Mouse (Mus musculus): ENCODE results near the gene Capn3. TPM values are rescaled to one million over a fixed set of nuclear protein-coding genes. Genes with fewer than 3 reads are reported as not detected.
A peak's percentile ranks its signal among the peaks of the same experiment; 100 is the strongest.

Gene Capn3
- polyA plus RNA-seq, 1 experiment = 1.8 TPM

GRCm38 (mm10) chr2:120514181-120514580 is 58.4 kb downstream of the Capn3 start:
- peaks cover 90% of the 10 kb centered on the region for H3K36me3 ChIP-seq (ENCODE audit: control insufficient read depth, insufficient read depth)
- H3K79me2 ChIP-seq (ENCODE audit: control insufficient read depth, insufficient read depth) = no peaks in the 10 kb centered on the region
- no peaks in the 10 kb centered on the region for H3K79me3 ChIP-seq (ENCODE audit: low read depth)
- no peak overlapping the region for H3ac ChIP-seq (ENCODE audit: control insufficient read depth, insufficient read length, low read depth)
- no peaks in the 10 kb centered on the region for H3K27me3 ChIP-seq (ENCODE audit: control insufficient read depth, insufficient read depth, insufficient read length)
- no peak overlapping the region for H3K4me3 ChIP-seq (ENCODE audit: insufficient read depth, poor library complexity, severe bottlenecking)
- TF ChIP-seq FOSL1 (IDR thresholded peaks at IDR 0.05; ENCODE audit: insufficient read depth, low read length, poor library complexity, severe bottlenecking) (no peak), MYOD1 (IDR thresholded peaks at IDR 0.05; ENCODE audit: control insufficient read depth, insufficient read length, low read depth) (no peak), USF1 (IDR thresholded peaks at IDR 0.05; ENCODE audit: low read depth) (no peak), MYOG (IDR thresholded peaks at IDR 0.05; ENCODE audit: control insufficient read depth, extremely low read depth, insufficient read length) (no peak), CEBPB (IDR thresholded peaks at IDR 0.05; ENCODE audit: low read depth) (no peak), MAX (IDR thresholded peaks at IDR 0.05) (no peak), CTCF (IDR thresholded peaks at IDR 0.05; ENCODE audit: control insufficient read depth, insufficient read depth, insufficient read length) (no peak)

GRCm38 (mm10) chr2:120518547-120519210 is 62.9 kb downstream of the Capn3 start:
- H3ac ChIP-seq (ENCODE audit: control insufficient read depth, insufficient read length, low read depth) = peak overlapping the region; percentile 15

GRCm38 (mm10) chr2:120526771-120527170 is 71.0 kb downstream of the Capn3 start:
- Histone ChIP-seq H3K36me3 (ENCODE audit: control insufficient read depth, insufficient read depth) (peaks cover 76% of the 10 kb centered on the region), H3ac (ENCODE audit: control insufficient read depth, insufficient read length, low read depth) (no peak overlapping the region), H3K79me3 (ENCODE audit: low read depth) (no peaks in the 10 kb centered on the region), H3K27me3 (ENCODE audit: control insufficient read depth, insufficient read depth, insufficient read length) (no peaks in the 10 kb centered on the region), H3K4me3 (ENCODE audit: insufficient read depth, poor library complexity, severe bottlenecking) (no peak overlapping the region), H3K79me2 (ENCODE audit: control insufficient read depth, insufficient read depth) (no peaks in the 10 kb centered on the region)
- TF ChIP-seq CTCF (IDR thresholded peaks at IDR 0.05; ENCODE audit: control insufficient read depth, insufficient read depth, insufficient read length) = no peak
- no peak for TF ChIP-seq MYOG (IDR thresholded peaks at IDR 0.05; ENCODE audit: control insufficient read depth, extremely low read depth, insufficient read length)
- TF ChIP-seq CEBPB (IDR thresholded peaks at IDR 0.05; ENCODE audit: low read depth) = no peak
- no peak for TF ChIP-seq FOSL1 (IDR thresholded peaks at IDR 0.05; ENCODE audit: insufficient read depth, low read length, poor library complexity, severe bottlenecking)
- TF ChIP-seq MAX (IDR thresholded peaks at IDR 0.05) = no peak
- no peak for TF ChIP-seq USF1 (IDR thresholded peaks at IDR 0.05; ENCODE audit: low read depth)
- TF ChIP-seq MYOD1 (IDR thresholded peaks at IDR 0.05; ENCODE audit: control insufficient read depth, insufficient read length, low read depth) = no peak

More at GRCm38 (mm10) chr2:120518547-120519210, 62.9 kb downstream of the Capn3 start:
- Histone ChIP-seq H3K27me3 (ENCODE audit: control insufficient read depth, insufficient read depth, insufficient read length) (no peaks in the 10 kb centered on the region), H3K4me3 (ENCODE audit: insufficient read depth, poor library complexity, severe bottlenecking) (no peak overlapping the region), H3K79me3 (ENCODE audit: low read depth) (no peaks in the 10 kb centered on the region), H3K36me3 (ENCODE audit: control insufficient read depth, insufficient read depth) (peaks cover 83% of the 10 kb centered on the region), H3K79me2 (ENCODE audit: control insufficient read depth, insufficient read depth) (no peaks in the 10 kb centered on the region)
- no peak for TF ChIP-seq FOSL1 (IDR thresholded peaks at IDR 0.05; ENCODE audit: insufficient read depth, low read length, poor library complexity, severe bottlenecking)
- no peak for TF ChIP-seq CTCF (IDR thresholded peaks at IDR 0.05; ENCODE audit: control insufficient read depth, insufficient read depth, insufficient read length)
- TF ChIP-seq USF1 (IDR thresholded peaks at IDR 0.05; ENCODE audit: low read depth) = no peak
- TF ChIP-seq MYOG (IDR thresholded peaks at IDR 0.05; ENCODE audit: control insufficient read depth, extremely low read depth, insufficient read length) = no peak
- TF ChIP-seq MAX (IDR thresholded peaks at IDR 0.05) = no peak
- TF ChIP-seq CEBPB (IDR thresholded peaks at IDR 0.05; ENCODE audit: low read depth) = no peak
- no peak for TF ChIP-seq MYOD1 (IDR thresholded peaks at IDR 0.05; ENCODE audit: control insufficient read depth, insufficient read length, low read depth)

- no peak overlapping the region for H3ac ChIP-seq (ENCODE audit: control insufficient read depth, insufficient read length, low read depth)
- H3K4me3 ChIP-seq (ENCODE audit: insufficient read depth, poor library complexity, severe bottlenecking) = no peak overlapping the region
- H3K79me2 ChIP-seq (ENCODE audit: control insufficient read depth, insufficient read depth) = no peaks in the 10 kb centered on the region
- H3K27me3 ChIP-seq (ENCODE audit: control insufficient read depth, insufficient read depth, insufficient read length) = no peaks in the 10 kb centered on the region
- TF ChIP-seq MYOD1 (IDR thresholded peaks at IDR 0.05; ENCODE audit: control insufficient read depth, insufficient read length, low read depth) = no peak
- TF ChIP-seq MYOG (IDR thresholded peaks at IDR 0.05; ENCODE audit: control insufficient read depth, extremely low read depth, insufficient read length) = no peak
- TF ChIP-seq CEBPB (IDR thresholded peaks at IDR 0.05; ENCODE audit: low read depth) = no peak
- no peak for TF ChIP-seq CTCF (IDR thresholded peaks at IDR 0.05; ENCODE audit: control insufficient read depth, insufficient read depth, insufficient read length)
- TF ChIP-seq USF1 (IDR thresholded peaks at IDR 0.05; ENCODE audit: low read depth) = no peak
- TF ChIP-seq FOSL1 (IDR thresholded peaks at IDR 0.05; ENCODE audit: insufficient read depth, low read length, poor library complexity, severe bottlenecking) = no peak
- TF ChIP-seq MAX (IDR thresholded peaks at IDR 0.05) = no peak
- H3K79me3 ChIP-seq (ENCODE audit: low read depth) = no peaks in the 10 kb centered on the region
- H3K36me3 ChIP-seq (ENCODE audit: control insufficient read depth, insufficient read depth) = peaks cover 73% of the 10 kb centered on the region
These were observed 73.7 kb downstream of the Capn3 start for GRCm38 (mm10) chr2:120529531-120529930.

- H3K4me3 ChIP-seq (ENCODE audit: insufficient read depth, poor library complexity, severe bottlenecking) = no peak overlapping the region
- H3K79me2 ChIP-seq (ENCODE audit: control insufficient read depth, insufficient read depth) = no peaks in the 10 kb centered on the region
- H3ac ChIP-seq (ENCODE audit: control insufficient read depth, insufficient read length, low read depth) = no peak overlapping the region
- TF ChIP-seq FOSL1 (IDR thresholded peaks at IDR 0.05; ENCODE audit: insufficient read depth, low read length, poor library complexity, severe bottlenecking) = no peak
- no peaks in the 10 kb centered on the region for H3K27me3 ChIP-seq (ENCODE audit: control insufficient read depth, insufficient read depth, insufficient read length)
- no peaks in the 10 kb centered on the region for H3K79me3 ChIP-seq (ENCODE audit: low read depth)
- H3K36me3 ChIP-seq (ENCODE audit: control insufficient read depth, insufficient read depth) = peaks cover 72% of the 10 kb centered on the region
These were observed 75.4 kb downstream of the Capn3 start for GRCm38 (mm10) chr2:120531223-120531622.

GRCm38 (mm10) chr2:120539333-120539732 is 83.5 kb downstream of the Capn3 start:
- Histone ChIP-seq H3K79me2 (ENCODE audit: control insufficient read depth, insufficient read depth) (peaks cover 10% of the 10 kb centered on the region), H3K79me3 (ENCODE audit: low read depth) (peaks cover 10% of the 10 kb centered on the region), H3K27me3 (ENCODE audit: control insufficient read depth, insufficient read depth, insufficient read length) (no peaks in the 10 kb centered on the region), H3K36me3 (ENCODE audit: control insufficient read depth, insufficient read depth) (peaks cover 31% of the 10 kb centered on the region), H3K4me3 (ENCODE audit: insufficient read depth, poor library complexity, severe bottlenecking) (no peak overlapping the region), H3ac (ENCODE audit: control insufficient read depth, insufficient read length, low read depth) (no peak overlapping the region)
- TF ChIP-seq FOSL1 (IDR thresholded peaks at IDR 0.05; ENCODE audit: insufficient read depth, low read length, poor library complexity, severe bottlenecking) = no peak
- no peak for TF ChIP-seq MYOD1 (IDR thresholded peaks at IDR 0.05; ENCODE audit: control insufficient read depth, insufficient read length, low read depth)
- TF ChIP-seq CEBPB (IDR thresholded peaks at IDR 0.05; ENCODE audit: low read depth) = no peak
- TF ChIP-seq MYOG (IDR thresholded peaks at IDR 0.05; ENCODE audit: control insufficient read depth, extremely low read depth, insufficient read length) = no peak
- TF ChIP-seq CTCF (IDR thresholded peaks at IDR 0.05; ENCODE audit: control insufficient read depth, insufficient read depth, insufficient read length) = no peak
- no peak for TF ChIP-seq MAX (IDR thresholded peaks at IDR 0.05)
- TF ChIP-seq USF1 (IDR thresholded peaks at IDR 0.05; ENCODE audit: low read depth) = no peak

Data from C2C12 (cell line).